Mouse (Mus musculus) Muller cell, postnatal 12 days (primary cell): ENCODE measurements at regions not wholly inside any gene's neighbourhood (a gene's known extent, or its start where the extent isn't known, plus 50 kb on each side); places are given as distances from the start of the nearest gene placed in this dataset.

ENCODE experiments used
- DNase-seq: peaks from one replicate; pipeline ENCODE4 v3.0.0-alpha.2; 2015; ENCODE audit errors: inconsistent ontology term

GRCm38 (mm10) chr10:112863808-112864207 lies 65.0 kb downstream of the Atxn7l3b start:
- no peak for DNase-seq

DNA sequence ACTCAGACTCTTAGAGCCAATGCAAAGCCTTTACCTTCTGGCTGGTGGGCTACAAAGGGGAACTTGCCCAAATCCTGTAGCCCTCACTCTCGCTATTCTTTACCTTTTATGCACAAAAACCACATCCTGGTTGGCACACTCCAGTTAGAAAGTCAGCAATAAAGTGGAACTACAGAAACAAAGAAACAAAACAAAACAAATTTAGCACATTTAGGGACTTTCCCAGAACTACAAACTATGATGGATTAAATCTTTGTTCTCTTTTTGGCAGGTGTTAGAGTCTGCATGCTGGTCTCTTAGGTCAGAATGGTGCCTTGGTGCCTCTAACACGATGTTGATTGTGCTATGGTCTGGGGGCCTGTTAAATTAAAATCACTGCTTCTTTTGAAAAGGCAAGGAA lies 65.4 kb downstream of the Atxn7l3b start:
- DNase-seq = peak; percentile 63

- no peak for DNase-seq
These were observed 76.8 kb downstream of the Atxn7l3b start for GRCm38 (mm10) chr10:112851997-112852396.

GRCm38 (mm10) chr10:112846225-112846624 lies 82.6 kb downstream of the Atxn7l3b start:
- peak; percentile 17 for DNase-seq

DNA sequence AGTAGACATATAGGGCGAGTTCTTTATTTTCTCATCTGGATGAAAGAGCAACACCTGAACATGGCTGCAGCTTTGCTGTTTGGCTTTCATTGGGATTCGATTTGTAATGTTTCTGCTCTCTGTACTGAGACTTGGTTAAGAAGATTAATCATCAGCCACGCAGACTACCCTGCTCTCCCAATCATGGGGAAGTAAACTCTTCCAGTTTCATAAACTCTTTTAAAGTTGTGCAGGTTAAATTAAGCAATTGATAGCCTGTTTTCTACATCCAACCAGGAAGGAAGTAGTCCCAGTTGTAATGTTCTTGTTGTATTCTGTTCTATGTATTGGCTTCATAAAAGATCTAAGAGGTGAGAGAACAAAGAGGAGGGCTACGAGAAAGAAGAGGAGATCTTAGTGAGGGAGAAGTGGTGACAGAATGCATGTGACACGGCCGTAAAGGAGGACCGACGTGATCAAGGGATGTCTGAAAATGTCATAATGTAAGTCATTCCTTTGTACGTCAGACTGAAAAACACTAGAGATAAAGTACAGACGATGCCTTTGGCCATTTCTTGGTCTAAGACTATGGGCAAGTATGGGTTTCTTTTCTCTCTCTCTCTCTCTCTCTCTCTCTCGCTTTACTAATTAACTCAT lies 91.3 kb downstream of the Atxn7l3b start:
- no peak for DNase-seq

DNA sequence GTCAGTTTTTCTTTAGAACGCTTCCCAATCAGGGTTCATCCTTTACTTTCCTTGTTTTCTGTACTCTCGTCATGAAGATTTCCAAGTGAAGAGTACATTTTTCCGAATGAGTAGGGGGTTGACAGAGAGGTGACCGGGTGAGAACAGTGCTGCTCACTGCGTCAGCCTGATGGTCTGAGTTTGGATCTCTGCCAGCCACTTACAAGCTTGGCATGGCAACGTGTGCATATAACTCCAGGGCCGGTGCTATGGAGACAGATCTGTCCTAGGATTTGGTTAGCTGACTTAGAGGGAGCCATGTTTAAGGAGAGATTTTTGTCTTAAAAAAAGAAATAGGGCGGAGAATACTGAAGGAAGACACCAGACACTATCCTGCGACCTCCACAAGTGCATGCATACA lies 92.8 kb downstream of the Atxn7l3b start:
- no peak for DNase-seq

DNA sequence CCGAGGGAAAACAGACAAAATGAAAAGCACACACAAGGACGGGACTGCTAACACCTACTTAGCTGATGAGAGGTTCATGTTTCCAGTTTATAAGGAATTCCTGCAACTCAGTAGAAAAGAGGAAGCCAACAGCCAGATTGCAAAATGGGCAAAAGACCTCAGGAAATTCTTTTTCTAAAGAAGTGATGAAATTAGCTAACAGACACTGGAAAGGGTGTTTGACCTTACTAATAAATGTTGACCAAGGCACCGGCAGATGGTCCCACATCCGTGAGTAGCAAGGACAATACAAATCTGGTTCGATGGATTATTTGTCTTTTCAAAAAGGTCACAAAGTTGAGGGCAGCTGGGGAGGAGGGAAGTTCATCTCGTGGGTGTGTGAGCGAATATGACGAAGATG lies 93.3 kb downstream of the Atxn7l3b start:
- no peak for DNase-seq

GRCm38 (mm10) chr10:112810181-112810580 lies 118.6 kb downstream of the Atxn7l3b start:
- DNase-seq = peak; percentile 86

DNA sequence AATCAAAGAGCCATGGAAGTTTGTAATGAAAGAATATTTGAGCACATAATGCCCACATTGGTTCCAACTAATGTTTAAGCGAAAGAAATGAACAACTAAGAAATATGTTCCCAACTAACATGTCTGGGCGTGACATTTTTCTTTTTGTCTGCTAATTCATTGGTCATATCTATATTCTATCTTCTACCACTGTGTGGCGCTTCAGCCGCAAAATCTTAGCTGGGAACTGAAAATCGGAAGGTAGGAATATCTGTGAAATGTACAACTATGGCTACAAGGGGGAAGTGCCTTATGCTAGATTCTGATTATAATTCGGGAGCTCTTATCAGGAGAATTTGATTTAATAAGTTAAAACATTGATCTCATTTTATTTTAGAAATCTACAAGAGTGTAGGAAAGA lies 125.2 kb downstream of the Atxn7l3b start:
- DNase-seq = peak; percentile 20

GRCm38 (mm10) chr10:112801560-112801959 lies 127.2 kb downstream of the Atxn7l3b start:
- DNase-seq = peak; percentile 31

GRCm38 (mm10) chr10:112798603-112799002 lies 130.2 kb downstream of the Atxn7l3b start:
- DNase-seq = no peak

DNA sequence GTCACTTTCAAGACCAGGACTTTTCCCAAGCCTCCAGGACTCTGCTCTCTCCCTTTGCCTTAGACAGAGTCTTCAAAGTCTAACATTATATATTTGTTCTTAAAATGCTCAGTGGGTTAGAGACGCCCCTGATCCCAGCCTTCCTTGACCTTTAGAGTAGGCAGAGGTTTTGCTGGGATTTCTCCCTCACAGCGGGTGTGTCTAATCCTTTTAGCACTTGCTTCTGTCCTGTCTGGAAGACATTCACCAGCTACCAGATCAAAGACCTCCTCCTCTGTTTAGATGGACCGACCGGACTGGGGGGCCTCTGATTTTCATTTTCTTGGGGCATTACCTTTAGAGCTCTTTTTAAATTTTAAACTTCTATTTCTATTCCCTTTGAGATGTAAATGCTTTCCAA lies 130.7 kb downstream of the Atxn7l3b start:
- no peak for DNase-seq

DNA sequence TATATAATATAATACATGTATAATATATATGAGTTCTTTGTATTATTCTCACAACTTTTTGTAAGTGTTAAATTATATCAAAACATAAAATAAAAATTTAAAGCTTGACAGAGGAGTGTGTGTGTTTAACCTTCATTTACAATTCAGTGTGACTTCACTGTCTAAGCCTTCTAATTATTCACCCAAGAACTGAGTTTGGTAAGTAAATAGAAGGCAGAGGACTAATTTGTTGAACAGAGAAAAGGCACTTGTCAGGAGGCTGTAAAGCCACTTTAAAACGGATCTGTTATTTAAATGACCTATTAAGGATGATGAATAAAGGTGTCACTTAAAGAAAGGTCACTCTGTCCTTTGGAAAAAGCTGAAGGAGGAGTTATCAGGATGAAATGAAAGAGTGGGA lies 132.9 kb downstream of the Atxn7l3b start:
- no peak for DNase-seq

DNA sequence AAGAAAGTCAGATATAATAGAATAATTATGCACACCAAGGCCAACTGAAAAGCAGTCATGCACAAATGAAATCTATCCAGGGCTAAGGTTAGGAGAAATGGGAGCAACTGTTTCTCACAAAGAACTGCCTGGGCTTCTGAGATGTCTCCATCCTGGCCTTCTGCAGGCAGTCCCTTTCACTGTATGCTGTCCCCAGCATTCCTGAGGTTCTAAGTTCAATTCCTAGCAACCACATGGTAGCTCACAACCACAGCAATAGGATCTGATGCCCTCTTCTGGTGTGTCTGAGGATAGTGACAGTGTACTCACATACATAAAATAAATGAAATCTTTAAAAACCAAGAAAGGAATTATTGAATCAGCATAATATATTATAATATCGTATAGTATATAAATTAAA lies 133.3 kb downstream of the Atxn7l3b start:
- no peak for DNase-seq

GRCm38 (mm10) chr10:112788236-112788635 lies 140.6 kb downstream of the Atxn7l3b start:
- peak; percentile 43 for DNase-seq

GRCm38 (mm10) chr10:112774262-112774661 lies 154.5 kb downstream of the Atxn7l3b start:
- DNase-seq = no peak

- DNase-seq = peak; percentile 9
These were observed 182.1 kb downstream of the Atxn7l3b start for GRCm38 (mm10) chr10:112746683-112747082.

GRCm38 (mm10) chr10:112743527-112743926 lies 185.3 kb downstream of the Atxn7l3b start:
- no peak for DNase-seq

- DNase-seq = no peak
These were observed 186.7 kb downstream of the Atxn7l3b start for GRCm38 (mm10) chr10:112742123-112742522.
